Mouse (Mus musculus) neutrophil, adult 5-6 weeks (primary cell): ENCODE results near the gene Fubp1. TPM values are rescaled to one million over a fixed set of nuclear protein-coding genes. Genes with fewer than 3 reads are reported as not detected.

ENCODE experiments used
- ATAC-seq: fragments of 151-379, 151-347 bp; 2 replicates; pipeline ENCODE4 v1.8.0; 2017; ENCODE audit warnings: mild to moderate bottlenecking, moderate TSS enrichment; ENCODE audit not compliant: insufficient number of reproducible peaks, poor library complexity, low FRiP score, severe bottlenecking; ENCODE audit errors: extremely low read depth
- total RNA-seq: library from RNA; stranded (forward); fragments of 200-1000 nt; gene quantifications from 2 replicates; pipeline ENCODE4 v1.2.3, GENCODE M21; 2017

Fubp1 gene
- total RNA-seq, 1 experiment from 2014 or later = 192 TPM

- ATAC-seq = no peak
Measured at GRCm38 (mm10) chr3:152265351-152266035, 55.3 kb downstream of the Fubp1 start.

- no peak for ATAC-seq
Measured at GRCm38 (mm10) chr3:152266036-152266421, 55.8 kb downstream of the Fubp1 start, which contains the start of gene Nexn. Gene Nexn (minus strand): TSS chr3:152266350.

- no peak for ATAC-seq
Measured at GRCm38 (mm10) chr3:152268099-152268498, 57.9 kb downstream of the Fubp1 start.

- ATAC-seq = no peak
Measured at GRCm38 (mm10) chr3:152271071-152271710, 61.0 kb downstream of the Fubp1 start.

GRCm38 (mm10) chr3:152271876-152272275 is 61.7 kb downstream of the Fubp1 start:
- no peak for ATAC-seq

GRCm38 (mm10) chr3:152272974-152273685 is 62.9 kb downstream of the Fubp1 start:
- no peak for ATAC-seq

- ATAC-seq = no peak
Measured at GRCm38 (mm10) chr3:152275008-152275407, 64.8 kb downstream of the Fubp1 start.

- ATAC-seq = no peak
Measured at GRCm38 (mm10) chr3:152276935-152277334, 66.7 kb downstream of the Fubp1 start.

GRCm38 (mm10) chr3:152277912-152278311 is 67.7 kb downstream of the Fubp1 start:
- no peak for ATAC-seq

- no peak for ATAC-seq
Measured at GRCm38 (mm10) chr3:152278431-152278830, 68.2 kb downstream of the Fubp1 start.

- ATAC-seq = no peak
Measured at GRCm38 (mm10) chr3:152282126-152282525, 71.9 kb downstream of the Fubp1 start.

GRCm38 (mm10) chr3:152284306-152284705 is 74.1 kb downstream of the Fubp1 start:
- ATAC-seq = no peak

GRCm38 (mm10) chr3:152284759-152285158 is 74.5 kb downstream of the Fubp1 start:
- no peak for ATAC-seq

Other genes with a start within 250 kb of the Fubp1 start
- not detected in 2 replicates for gene Gipc2, start 44.2 kb upstream of the Fubp1 start, total RNA-seq
- 36.0 and 44.2 TPM in 2 replicates for gene Dnajb4, start 120 bp upstream of the Fubp1 start, total RNA-seq
- 0.35 TPM in 1 of 2 replicates, not detected in the other for gene Nexn, start 55.9 kb downstream of the Fubp1 start, total RNA-seq
- gene Miga1, start 130.0 kb downstream of the Fubp1 start, total RNA-seq = 20.9 and 23.4 TPM in 2 replicates
- gene Usp33, start 136.1 kb downstream of the Fubp1 start, total RNA-seq = 114 and 121 TPM in 2 replicates
- 84.1 and 92.9 TPM in 2 replicates for gene Zzz3, start 185.1 kb downstream of the Fubp1 start, total RNA-seq